Mouse (Mus musculus) olfactory bulb, adult 2 months (tissue): ENCODE results near the gene Krtap4-7. TPM values are rescaled to one million over a fixed set of nuclear protein-coding genes. Genes with fewer than 3 reads are reported as not detected.
"Not testable (repeated sequence)": the region's sequence is repeated elsewhere in the genome, so short reads cannot be mapped to it uniquely, and the experiment has no call there.

Experiments used
- H3K27ac ChIP-seq: fragments of 200-500 bp; 2 replicates; pipeline ENCODE4 v1.5.1; 2012; ENCODE audit warnings: low read depth, low read length; ENCODE audit not compliant: insufficient read depth
- H3K4me1 ChIP-seq: fragments of 200-500 bp; 2 replicates; pipeline ENCODE4 v1.6.1; 2012; ENCODE audit warnings: low read length; ENCODE audit not compliant: control insufficient read depth, insufficient read depth
- H3K4me3 ChIP-seq: fragments of 200-500 bp; 2 replicates; pipeline ENCODE4 v1.5.1; 2012; ENCODE audit warnings: mild to moderate bottlenecking, low read depth, low read length, moderate library complexity; ENCODE audit not compliant: insufficient read depth
- POLR2A ChIP-seq: fragments of 200-500 bp; IDR thresholded peaks from 2 replicates; pipeline ENCODE4 v1.6.1; 2012; ENCODE audit warnings: mild to moderate bottlenecking, low read depth, low read length, moderate library complexity; ENCODE audit not compliant: insufficient read depth
- WGBS: fragments of 180-500 bp; shearing (Covaris S2); methylation state at CpG from one replicate; pipeline ENCODE4 v1.1.7; 2018; 5-methylcytosine and 5-hydroxymethylcytosine counted together
- polyA plus RNA-seq: library from polyadenylated mRNA; stranded (reverse); fragments of >200 nt; gene quantifications from 2 replicates; pipeline ENCODE4 v1.2.4, GENCODE M21; 2012; ENCODE audit warnings: low replicate concordance; ENCODE audit not compliant: missing spikeins, insufficient read depth, insufficient read length

The Krtap4-7 gene
- polyA plus RNA-seq, 1 experiment = not detected

DNA sequence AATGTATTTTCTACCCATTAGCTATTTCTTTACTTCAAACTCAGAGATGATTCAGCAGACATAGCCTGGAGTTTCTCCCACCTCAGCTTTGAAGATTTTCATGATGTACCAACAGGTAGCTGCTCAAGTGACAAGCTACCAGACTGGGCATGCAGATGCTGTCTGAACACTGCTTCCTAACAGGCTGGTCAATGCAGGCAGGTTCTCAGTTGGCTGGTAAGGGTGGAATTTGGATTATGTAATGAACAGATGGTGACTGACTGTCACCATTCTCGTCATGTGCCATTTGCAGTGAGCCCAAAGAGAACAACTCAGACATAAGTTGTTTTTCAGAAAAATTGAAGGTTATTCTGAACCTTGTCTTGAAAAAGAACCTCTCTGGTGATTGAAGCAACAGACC, 34.8 kb downstream of the Krtap4-7 start:
- WGBS = 83% methylated on average over 1 of the region's 1 CpGs
- H3K4me3 ChIP-seq = no peak overlapping the region
- H3K4me1 ChIP-seq = no peaks in the 10 kb centered on the region
- H3K27ac ChIP-seq = no peak overlapping the region
- TF ChIP-seq POLR2A = no peak

DNA sequence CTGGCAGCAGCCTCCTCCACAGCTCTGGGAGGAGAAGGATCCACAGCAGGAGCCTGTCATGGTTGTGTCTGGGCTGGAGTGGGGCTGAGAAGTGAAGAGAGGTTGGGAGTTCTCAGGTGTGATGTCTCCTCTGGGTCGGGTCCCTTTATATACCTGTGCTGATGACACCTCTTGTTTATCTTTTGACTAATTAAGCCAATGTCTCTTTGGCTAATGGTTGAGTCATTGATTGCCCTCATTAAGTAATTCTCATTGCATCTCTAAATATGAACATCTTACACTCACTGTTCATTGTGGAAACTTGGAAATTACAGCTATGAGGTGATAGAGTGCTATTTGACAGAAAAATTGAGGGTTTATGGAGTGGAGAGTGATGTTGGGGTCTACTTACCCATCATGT, 40.7 kb downstream of the Krtap4-7 start, which contains the start of gene Gm11938:
TSS of gene Gm11938 (minus strand) at position 101 of the 400 bp plus-strand sequence.
- WGBS = 70% methylated on average over 1 of the region's 1 CpGs
- H3K27ac ChIP-seq = not testable (repeated sequence)

DNA sequence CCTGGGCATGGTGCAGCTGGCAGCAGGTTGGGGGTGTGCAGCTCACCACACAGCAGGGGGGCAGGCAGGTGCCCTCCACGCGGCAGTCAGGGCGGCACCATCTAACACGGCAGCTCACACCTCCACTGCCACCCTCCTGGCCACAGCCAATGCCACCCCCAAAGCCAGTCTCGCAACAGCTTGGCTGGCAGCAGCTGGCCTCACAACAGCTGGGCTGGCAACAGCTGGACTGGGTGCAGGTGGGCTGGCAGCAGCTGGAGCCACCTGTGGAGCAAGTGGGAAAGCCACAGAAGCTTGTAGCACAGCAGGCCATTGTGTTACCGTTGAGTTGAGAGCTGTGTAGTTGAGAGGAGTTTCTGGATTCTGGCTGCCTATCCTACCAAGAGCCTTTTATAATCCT, 46.1 kb downstream of the Krtap4-7 start, which contains the start of gene Krtap9-3:
TSS of gene Krtap9-3 (minus strand) at position 364 of the 400 bp plus-strand sequence.
- H3K27ac ChIP-seq, H3K4me1 ChIP-seq, H3K4me3 ChIP-seq: not testable (repeated sequence)
- WGBS = 80% methylated on average over 6 of the region's 6 CpGs

More for the DNA sequence above, 40.7 kb downstream of the Krtap4-7 start, which contains the start of gene Gm11938:
- H3K4me1 ChIP-seq, H3K4me3 ChIP-seq: not testable (repeated sequence)

Other genes with a start within 250 kb of the Krtap4-7 start
- not detected in 2 replicates for gene Krt12, start 221.8 kb downstream of the Krtap4-7 start, polyA plus RNA-seq
- not detected in 2 replicates for gene Krt20, start 205.9 kb downstream of the Krtap4-7 start, polyA plus RNA-seq
- gene Krt23, start 151.0 kb downstream of the Krtap4-7 start, polyA plus RNA-seq = not detected in 2 replicates
- not detected in 2 replicates for gene Krt39, start 122.8 kb downstream of the Krtap4-7 start, polyA plus RNA-seq
- not detected in 2 replicates for gene Krt40, start 100.9 kb downstream of the Krtap4-7 start, polyA plus RNA-seq
- not detected in 2 replicates for gene Krtap3-3, start 93.2 kb downstream of the Krtap4-7 start, polyA plus RNA-seq
- gene Krtap3-2, start 87.2 kb downstream of the Krtap4-7 start, polyA plus RNA-seq = not detected in 2 replicates
- gene Gm11939, start 84.6 kb downstream of the Krtap4-7 start, polyA plus RNA-seq = not detected in 2 replicates
- not detected in 2 replicates for gene Krtap3-1, start 77.5 kb downstream of the Krtap4-7 start, polyA plus RNA-seq
- gene Krtap1-5, start 63.1 kb downstream of the Krtap4-7 start, polyA plus RNA-seq = not detected in 2 replicates
- not detected in 2 replicates for gene Krtap1-4, start 60.4 kb downstream of the Krtap4-7 start, polyA plus RNA-seq
- not detected in 2 replicates for gene Krtap1-3, start 52.8 kb downstream of the Krtap4-7 start, polyA plus RNA-seq
- not detected in 2 replicates for gene Krtap9-3, start 46.0 kb downstream of the Krtap4-7 start, polyA plus RNA-seq
- gene Gm11938, start 40.8 kb downstream of the Krtap4-7 start, polyA plus RNA-seq = not detected in 2 replicates
- not detected in 2 replicates for gene Gm11937, start 33.9 kb downstream of the Krtap4-7 start, polyA plus RNA-seq
- not detected in 2 replicates for gene Krtap2-4, start 29.2 kb downstream of the Krtap4-7 start, polyA plus RNA-seq
- not detected in 2 replicates for gene Gm11562, start 23.7 kb downstream of the Krtap4-7 start, polyA plus RNA-seq
- not detected in 2 replicates for gene Krtap4-1, start 15.9 kb downstream of the Krtap4-7 start, polyA plus RNA-seq
- gene Krtap4-2, start 9.0 kb downstream of the Krtap4-7 start, polyA plus RNA-seq = not detected in 2 replicates
- gene Gm11555, start 6.1 kb upstream of the Krtap4-7 start, polyA plus RNA-seq = not detected in 2 replicates
- not detected in 2 replicates for gene Gm11563, start 14.9 kb upstream of the Krtap4-7 start, polyA plus RNA-seq
- not detected in 2 replicates for gene Krtap4-6, start 21.9 kb upstream of the Krtap4-7 start, polyA plus RNA-seq
- gene Gm14190, start 46.7 kb upstream of the Krtap4-7 start, polyA plus RNA-seq = not detected in 2 replicates
- gene Gm14180, start 90.2 kb upstream of the Krtap4-7 start, polyA plus RNA-seq = not detected in 2 replicates
- not detected in 2 replicates for gene Gm11595, start 128.8 kb upstream of the Krtap4-7 start, polyA plus RNA-seq
- not detected in 2 replicates for gene Krtap4-8, start 136.6 kb upstream of the Krtap4-7 start, polyA plus RNA-seq
- gene Krtap4-9, start 141.1 kb upstream of the Krtap4-7 start, polyA plus RNA-seq = not detected in 2 replicates
- not detected in 2 replicates for gene Gm11596, start 149.4 kb upstream of the Krtap4-7 start, polyA plus RNA-seq
- not detected in 2 replicates for gene Gm11569, start 154.8 kb upstream of the Krtap4-7 start, polyA plus RNA-seq
- gene Gm11554, start 160.4 kb upstream of the Krtap4-7 start, polyA plus RNA-seq = not detected in 2 replicates
- gene Krtap4-13, start 165.8 kb upstream of the Krtap4-7 start, polyA plus RNA-seq = not detected in 2 replicates
- not detected in 2 replicates for gene Gm11564, start 171.6 kb upstream of the Krtap4-7 start, polyA plus RNA-seq
- not detected in 2 replicates for gene 2300003K06Rik, start 194.0 kb upstream of the Krtap4-7 start, polyA plus RNA-seq
- gene Krtap4-16, start 207.5 kb upstream of the Krtap4-7 start, polyA plus RNA-seq = not detected in 2 replicates
- gene Gm11568, start 213.8 kb upstream of the Krtap4-7 start, polyA plus RNA-seq = not detected in 2 replicates
- not detected in 2 replicates for gene Gm11559, start 220.4 kb upstream of the Krtap4-7 start, polyA plus RNA-seq
- gene Krtap9-1, start 229.3 kb upstream of the Krtap4-7 start, polyA plus RNA-seq = not detected in 2 replicates
- gene Gm11567, start 235.1 kb upstream of the Krtap4-7 start, polyA plus RNA-seq = not detected in 2 replicates